In the genomic region with DNA sequence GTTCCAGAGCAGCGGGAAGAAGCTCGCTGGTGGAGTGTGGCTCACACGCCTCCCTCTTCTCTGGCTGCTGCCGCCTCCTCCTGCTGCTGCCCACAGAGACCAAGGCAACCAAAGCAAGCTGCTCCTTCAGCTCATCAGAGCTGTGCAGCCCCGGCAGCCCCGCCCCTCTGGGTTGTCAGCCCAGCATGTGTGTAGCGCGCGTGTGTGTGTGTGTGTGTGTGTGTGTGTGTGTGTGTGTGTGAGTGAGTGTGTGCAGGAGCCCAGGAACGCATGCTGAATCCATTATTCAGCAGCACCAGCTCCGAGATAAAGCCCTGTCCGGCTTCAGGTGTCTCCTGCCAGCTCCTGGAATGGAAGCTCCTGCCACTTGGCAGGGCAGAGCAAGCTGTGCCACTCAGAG, we compare ENCODE assay signal across 9 mouse cellular contexts. TPM values are rescaled to one million over a fixed set of nuclear protein-coding genes. Genes with fewer than 3 reads are reported as not detected.
A peak's percentile ranks its signal among the peaks of the same experiment; 100 is the strongest.
DNase-seq lines count a peak whose midpoint lies in the region; ATAC-seq lines count a peak whose summit lies in the region.
"Had no signal": no experiment of that assay in that cellular context is flagged by ENCODE, and none has a peak within 500 bp of the region (broad histone marks: within the 10 kb centered on the region; RNA-seq: fewer than 3 reads in every experiment).

Gene Otof (minus strand): TSS at position 112 of the 400 bp plus-strand sequence.

- no peak within 1 kb of the TSS for H3K27ac ChIP-seq in midbrain, embryonic 11.5 days (ENCODE audit: low read depth, low read length)
- no peak within 1 kb of the TSS for H3K27ac ChIP-seq in midbrain, embryonic 10.5 days (replicated peaks)
- no peak within 1 kb of the TSS for H3K27ac ChIP-seq in embryonic facial prominence, embryonic 12.5 days
- H3K27ac ChIP-seq in hindbrain, embryonic 10.5 days, result peak within 1 kb of the TSS; percentile 18; the same call in 1 of the 2 replicates
- H3K27ac ChIP-seq: liver, embryonic 13.5 days had no signal

- no peaks in the 10 kb centered on the region for H3K36me3 ChIP-seq in midbrain, embryonic 11.5 days (ENCODE audit: control insufficient read depth, insufficient read depth, low read length)
- H3K36me3 ChIP-seq in midbrain, embryonic 10.5 days, result no peaks in the 10 kb centered on the region
- H3K36me3 ChIP-seq in embryonic facial prominence, embryonic 12.5 days, result no peaks in the 10 kb centered on the region
- H3K36me3 ChIP-seq in hindbrain, embryonic 10.5 days, result no peaks in the 10 kb centered on the region
- H3K36me3 ChIP-seq: liver, embryonic 13.5 days had no signal

- H3K9ac ChIP-seq in midbrain, embryonic 11.5 days (ENCODE audit: low read length), result no peak within 1 kb of the TSS
- H3K9ac ChIP-seq in embryonic facial prominence, embryonic 12.5 days, result no peak within 1 kb of the TSS
- H3K9ac ChIP-seq: liver, embryonic 13.5 days had no signal

- intact Hi-C loops in left cerebral cortex, postnatal 4 days (cut with DNase I), result no loop called here

- 51% methylated on average over 12 of the region's 12 CpGs for WGBS in midbrain, embryonic 11.5 days
- WGBS in midbrain, embryonic 10.5 days, result 48% methylated on average over 12 of the region's 12 CpGs
- WGBS in embryonic facial prominence, embryonic 12.5 days, result 10% methylated on average over 12 of the region's 12 CpGs
- 31% methylated on average over 12 of the region's 12 CpGs for WGBS in hindbrain, embryonic 10.5 days

- no peak within 1 kb of the TSS for H3K4me3 ChIP-seq in midbrain, embryonic 11.5 days (ENCODE audit: low read depth, low read length)
- H3K4me3 ChIP-seq in midbrain, embryonic 10.5 days, result no peak within 1 kb of the TSS
- H3K4me3 ChIP-seq in embryonic facial prominence, embryonic 12.5 days, result no peak within 1 kb of the TSS
- H3K4me3 ChIP-seq in hindbrain, embryonic 10.5 days, result no peak within 1 kb of the TSS
- H3K4me3 ChIP-seq: liver, embryonic 13.5 days had no signal

- no peak within 1 kb of the TSS for H3K4me2 ChIP-seq in midbrain, embryonic 11.5 days
- peak within 1 kb of the TSS; percentile 15; the same call in 1 of the 2 replicates for H3K4me2 ChIP-seq in embryonic facial prominence, embryonic 12.5 days (replicated peaks)
- H3K4me2 ChIP-seq: liver, embryonic 13.5 days had no signal

- ATAC-seq in midbrain, embryonic 11.5 days (ENCODE audit: low FRiP score), result peak; percentile 63
- peak; percentile 48; the same call in 1 of the 2 replicates for ATAC-seq in embryonic facial prominence, embryonic 12.5 days (ENCODE audit: insufficient number of reproducible peaks, insufficient read depth, low FRiP score, low TSS enrichment)

- no peaks in the 10 kb centered on the region for H3K9me3 ChIP-seq in midbrain, embryonic 11.5 days (ENCODE audit: control insufficient read depth, low read length)
- H3K9me3 ChIP-seq in midbrain, embryonic 10.5 days (replicated peaks), result no peaks in the 10 kb centered on the region
- no peaks in the 10 kb centered on the region for H3K9me3 ChIP-seq in embryonic facial prominence, embryonic 12.5 days
- H3K9me3 ChIP-seq in hindbrain, embryonic 10.5 days, result no peaks in the 10 kb centered on the region
- H3K9me3 ChIP-seq: liver, embryonic 13.5 days had no signal

- H3K27me3 ChIP-seq in midbrain, embryonic 11.5 days (ENCODE audit: control insufficient read depth, insufficient read depth, low read length), result peaks cover 4% of the 10 kb centered on the region
- H3K27me3 ChIP-seq in midbrain, embryonic 10.5 days (ENCODE audit: low read depth, poor library complexity, severe bottlenecking), result peaks cover 39% of the 10 kb centered on the region
- peaks cover 49% of the 10 kb centered on the region for H3K27me3 ChIP-seq in embryonic facial prominence, embryonic 12.5 days
- H3K27me3 ChIP-seq in hindbrain, embryonic 10.5 days (ENCODE audit: insufficient read depth, poor library complexity, severe bottlenecking), result peaks cover 51% of the 10 kb centered on the region

- no peak for DNase-seq in midbrain, embryonic 11.5 days (ENCODE audit: low spot score, missing footprints)
- no peak for DNase-seq in midbrain, embryonic 10.5 days (ENCODE audit: low spot score)
- peak; percentile 40 for DNase-seq in hindbrain, embryonic 10.5 days (ENCODE audit: low spot score)
- peak; percentile 64 for DNase-seq in left cerebral cortex, postnatal 4 days
- peak; percentile 75 to 80 for DNase-seq in right cerebral cortex, adult 2 months (ENCODE audit: low spot score in 2 of 2)
- DNase-seq in T-cell, adult 2 months (ENCODE audit: low spot score), result no peak
- no peak for DNase-seq in yolk sac, embryonic 10.5 days (ENCODE audit: low spot score)
- DNase-seq: liver, embryonic 13.5 days had no signal

- peaks cover 5% of the 10 kb centered on the region; the same call in 1 of the 2 replicates for H3K4me1 ChIP-seq in midbrain, embryonic 11.5 days (ENCODE audit: control insufficient read depth, insufficient read depth, low read length)
- peaks cover 22% of the 10 kb centered on the region for H3K4me1 ChIP-seq in midbrain, embryonic 10.5 days
- H3K4me1 ChIP-seq in embryonic facial prominence, embryonic 12.5 days, result peaks cover 22% of the 10 kb centered on the region
- peaks cover 43% of the 10 kb centered on the region for H3K4me1 ChIP-seq in hindbrain, embryonic 10.5 days (replicated peaks)
- H3K4me1 ChIP-seq: liver, embryonic 13.5 days had no signal

RNA-seq across cellular contexts. Expression of gene Otof, which starts in this region (rescaled TPM):
- polyA plus RNA-seq in midbrain, embryonic 11.5 days (2014; fragmentation: Nextera tagmentation; extraction: Ambion mirVana), result 0.25 and 0.59 TPM in 2 replicates
- 0.05 and 0.29 TPM in 2 replicates for polyA plus RNA-seq in midbrain, embryonic 10.5 days (2016; fragmentation: Nextera tagmentation; extraction: Ambion mirVana)
- polyA plus RNA-seq in embryonic facial prominence, embryonic 12.5 days (2016; fragmentation: Nextera tagmentation; extraction: Ambion mirVana), result 0.24 and 0.56 TPM in 2 replicates
- 0.04 and 0.17 TPM in 2 replicates for polyA plus RNA-seq in hindbrain, embryonic 10.5 days (2016; fragmentation: Nextera tagmentation; extraction: Ambion mirVana)
- total RNA-seq in left cerebral cortex, postnatal 4 days (2021), result 10 to 100 TPM in 1 of 2 experiments, 1 to 10 TPM in 1; 7.1 to 10.8 TPM

Comparison
In these comparisons a context has a peak if more than half of its experiments do, and no peak if none do; other contexts are left out.
1. Peak in ATAC-seq in midbrain, embryonic 11.5 days; RNA of the gene not detected or under 1 TPM.
2. Peak in ATAC-seq and H3K4me2 ChIP-seq in embryonic facial prominence, embryonic 12.5 days; RNA of the gene not detected or under 1 TPM.
3. Peak in DNase-seq and H3K27ac ChIP-seq in hindbrain, embryonic 10.5 days; RNA of the gene not detected or under 1 TPM.
4. DNase-seq: peak in left cerebral cortex, postnatal 4 days (single experiment) and right cerebral cortex, adult 2 months (2 of 2); none in midbrain, embryonic 11.5 days (single experiment), midbrain, embryonic 10.5 days (single experiment), T-cell, adult 2 months (single experiment) and yolk sac, embryonic 10.5 days (single experiment).